Mouse (Mus musculus) neural tube, embryonic 12.5 days (tissue): ENCODE data around the gene Nlrp6. TPM values are rescaled to one million over a fixed set of nuclear protein-coding genes. Genes with fewer than 3 reads are reported as not detected.

Source experiments
- ATAC-seq: fragments of 200-750 bp; cut with Nextera tagmentation; 2 replicates; pipeline ENCODE4 v1.8.0; 2017; ENCODE audit warnings: low read depth, mild to moderate bottlenecking, moderate TSS enrichment, moderate library complexity; ENCODE audit not compliant: low FRiP score
- H3K27ac ChIP-seq: fragments of 300-500 bp; sonication (generic); 2 replicates; pipeline ENCODE4 v1.5.1; 2016
- H3K27me3 ChIP-seq: fragments of 300-500 bp; sonication (generic); replicated peaks from 2 replicates; pipeline ENCODE4 v1.6.1; 2016; ENCODE audit warnings: mild to moderate bottlenecking
- H3K36me3 ChIP-seq: fragments of 300-500 bp; sonication (generic); 2 replicates; pipeline ENCODE4 v1.6.1; 2016; ENCODE audit warnings: mild to moderate bottlenecking
- H3K4me1 ChIP-seq: fragments of 300-500 bp; sonication (generic); 2 replicates; pipeline ENCODE4 v1.6.1; 2016
- H3K4me2 ChIP-seq: fragments of 300-500 bp; sonication (generic); replicated peaks from 2 replicates; pipeline ENCODE4 v1.6.1; 2016; ENCODE audit warnings: mild to moderate bottlenecking
- H3K4me3 ChIP-seq: fragments of 300-500 bp; sonication (generic); 2 replicates; pipeline ENCODE4 v1.5.1; 2016
- H3K9ac ChIP-seq: fragments of 300-500 bp; sonication (generic); 2 replicates; pipeline ENCODE4 v1.6.1; 2016; ENCODE audit warnings: mild to moderate bottlenecking
- H3K9me3 ChIP-seq: fragments of 300-500 bp; sonication (generic); 2 replicates; pipeline ENCODE4 v1.6.1; 2016; ENCODE audit warnings: mild to moderate bottlenecking
- WGBS: fragments of 180-500 bp; shearing (Covaris S2); methylation state at CpG from one replicate; pipeline ENCODE4 v1.1.7; 2016; 5-methylcytosine and 5-hydroxymethylcytosine counted together
- polyA plus RNA-seq: library from polyadenylated mRNA; unstranded; fragments of >200 nt; fragmentation: Nextera tagmentation; extraction: Ambion mirVana; gene quantifications from 2 replicates; pipeline ENCODE4 v1.2.1, GENCODE M21; 2016

Nlrp6 gene
- polyA plus RNA-seq, 1 experiment from 2014 or later: 0.08 TPM

GRCm38 (mm10) chr7:140943356-140943755, 22.7 kb downstream of the Nlrp6 start:
- WGBS: 94% methylated on average over 4 of the region's 4 CpGs

GRCm38 (mm10) chr7:140944236-140944635, 23.5 kb downstream of the Nlrp6 start:
- no peak overlapping the region for H3K27ac ChIP-seq

More at GRCm38 (mm10) chr7:140943356-140943755, 22.7 kb downstream of the Nlrp6 start:
- Histone ChIP-seq H3K4me1 (peaks cover 12% of the 10 kb centered on the region; the same call in 1 of the 2 replicates), H3K4me3 (no peak overlapping the region), H3K9ac (no peak overlapping the region), H3K27me3 (no peaks in the 10 kb centered on the region), H3K36me3 (peaks cover 7% of the 10 kb centered on the region), H3K27ac (no peak overlapping the region), H3K9me3 (no peaks in the 10 kb centered on the region), H3K4me2 (no peak overlapping the region; the same call in 1 of the 2 replicates)
- no peak for ATAC-seq

GRCm38 (mm10) chr7:140945247-140945646, 24.5 kb downstream of the Nlrp6 start:
- no peaks in the 10 kb centered on the region for H3K9me3 ChIP-seq
- H3K4me1 ChIP-seq: peaks cover 11% of the 10 kb centered on the region
- no peak overlapping the region for H3K27ac ChIP-seq
- peaks cover 11% of the 10 kb centered on the region for H3K36me3 ChIP-seq
- no peak for ATAC-seq
- H3K9ac ChIP-seq: no peak overlapping the region
- no peak overlapping the region for H3K4me3 ChIP-seq
- no peaks in the 10 kb centered on the region for H3K27me3 ChIP-seq
- H3K4me2 ChIP-seq: no peak overlapping the region
- 94% methylated on average over 5 of the region's 5 CpGs for WGBS

More at GRCm38 (mm10) chr7:140944236-140944635, 23.5 kb downstream of the Nlrp6 start:
- H3K4me1 ChIP-seq: peaks cover 12% of the 10 kb centered on the region; the same call in 1 of the 2 replicates
- no peak for ATAC-seq
- H3K27me3 ChIP-seq: no peaks in the 10 kb centered on the region
- H3K9me3 ChIP-seq: no peaks in the 10 kb centered on the region
- H3K36me3 ChIP-seq: peaks cover 11% of the 10 kb centered on the region
- 91% methylated on average over 7 of the region's 7 CpGs for WGBS
- no peak overlapping the region for H3K4me3 ChIP-seq
- no peak overlapping the region for H3K9ac ChIP-seq
- no peak overlapping the region for H3K4me2 ChIP-seq

GRCm38 (mm10) chr7:140946311-140946710, 25.6 kb downstream of the Nlrp6 start:
- no peak overlapping the region for H3K4me2 ChIP-seq
- no peak overlapping the region for H3K27ac ChIP-seq
- H3K36me3 ChIP-seq: peaks cover 11% of the 10 kb centered on the region
- H3K27me3 ChIP-seq: no peaks in the 10 kb centered on the region
- no peak overlapping the region for H3K9ac ChIP-seq
- ATAC-seq: no peak
- H3K4me1 ChIP-seq: peaks cover 21% of the 10 kb centered on the region
- H3K9me3 ChIP-seq: no peaks in the 10 kb centered on the region
- no peak overlapping the region for H3K4me3 ChIP-seq
- 91% methylated on average over 10 of the region's 10 CpGs for WGBS

GRCm38 (mm10) chr7:140946980-140947379, 26.3 kb downstream of the Nlrp6 start:
- Histone ChIP-seq H3K4me2 (no peak overlapping the region), H3K36me3 (peaks cover 11% of the 10 kb centered on the region), H3K27me3 (no peaks in the 10 kb centered on the region), H3K4me3 (no peak overlapping the region), H3K9me3 (no peaks in the 10 kb centered on the region), H3K4me1 (peaks cover 23% of the 10 kb centered on the region), H3K27ac (no peak overlapping the region), H3K9ac (no peak overlapping the region)
- WGBS: 74% methylated on average over 7 of the region's 7 CpGs
- no peak for ATAC-seq

GRCm38 (mm10) chr7:140948161-140948560, 27.5 kb downstream of the Nlrp6 start:
- Histone ChIP-seq H3K4me3 (no peak overlapping the region), H3K36me3 (peaks cover 11% of the 10 kb centered on the region), H3K9me3 (no peaks in the 10 kb centered on the region), H3K9ac (no peak overlapping the region), H3K27ac (no peak overlapping the region), H3K4me1 (peaks cover 19% of the 10 kb centered on the region), H3K4me2 (no peak overlapping the region), H3K27me3 (no peaks in the 10 kb centered on the region)
- ATAC-seq: no peak
- WGBS: 90% methylated on average over 8 of the region's 8 CpGs

- no peaks in the 10 kb centered on the region for H3K27me3 ChIP-seq
- no peak overlapping the region for H3K4me3 ChIP-seq
- peaks cover 11% of the 10 kb centered on the region for H3K36me3 ChIP-seq
- no peak overlapping the region for H3K9ac ChIP-seq
- H3K27ac ChIP-seq: no peak overlapping the region
- no peaks in the 10 kb centered on the region for H3K9me3 ChIP-seq
- no peak for ATAC-seq
- peaks cover 19% of the 10 kb centered on the region for H3K4me1 ChIP-seq
- H3K4me2 ChIP-seq: no peak overlapping the region
- WGBS: 89% methylated on average over 6 of the region's 6 CpGs
These were observed 28.6 kb downstream of the Nlrp6 start for GRCm38 (mm10) chr7:140949255-140949654.

GRCm38 (mm10) chr7:140949824-140950530, 29.3 kb downstream of the Nlrp6 start, which contains the start of gene Ifitm5:
Ifitm5 (minus strand) TSS chr7:140950291.
- no peak within 1 kb of the TSS for H3K4me3 ChIP-seq

GRCm38 (mm10) chr7:140951051-140951450, 30.3 kb downstream of the Nlrp6 start:
- H3K27ac ChIP-seq: no peak overlapping the region
- WGBS: 36% methylated on average over 8 of the region's 8 CpGs
- H3K4me1 ChIP-seq: peaks cover 23% of the 10 kb centered on the region

More at GRCm38 (mm10) chr7:140949824-140950530, 29.3 kb downstream of the Nlrp6 start, which contains the start of gene Ifitm5:
- H3K4me2 ChIP-seq: peak within 1 kb of the TSS; percentile 1; the same call in 1 of the 2 replicates
- H3K4me1 ChIP-seq: peaks cover 20% of the 10 kb centered on the region
- 50% methylated on average over 16 of the region's 16 CpGs for WGBS
- no peaks in the 10 kb centered on the region for H3K9me3 ChIP-seq
- H3K36me3 ChIP-seq: peaks cover 11% of the 10 kb centered on the region
- H3K27ac ChIP-seq: no peak within 1 kb of the TSS
- H3K27me3 ChIP-seq: no peaks in the 10 kb centered on the region
- no peak for ATAC-seq
- no peak within 1 kb of the TSS for H3K9ac ChIP-seq

GRCm38 (mm10) chr7:140951765-140952164, 31.1 kb downstream of the Nlrp6 start:
- WGBS: 77% methylated on average over 6 of the region's 6 CpGs
- Histone ChIP-seq H3K36me3 (peaks cover 11% of the 10 kb centered on the region), H3K9ac (no peak overlapping the region), H3K4me1 (peaks cover 23% of the 10 kb centered on the region), H3K9me3 (no peaks in the 10 kb centered on the region), H3K4me2 (0 out of 2 replicates have a peak overlapping the region, but pooled peaks have one; percentile 1), H3K4me3 (no peak overlapping the region), H3K27ac (no peak overlapping the region), H3K27me3 (no peaks in the 10 kb centered on the region)
- no peak for ATAC-seq

More at GRCm38 (mm10) chr7:140951051-140951450, 30.3 kb downstream of the Nlrp6 start:
- H3K9me3 ChIP-seq: no peaks in the 10 kb centered on the region
- H3K27me3 ChIP-seq: no peaks in the 10 kb centered on the region
- H3K4me2 ChIP-seq: peak overlapping the region; percentile 1; the same call in 1 of the 2 replicates
- H3K4me3 ChIP-seq: no peak overlapping the region
- ATAC-seq: no peak; the same call in 1 of the 2 replicates
- H3K9ac ChIP-seq: no peak overlapping the region
- H3K36me3 ChIP-seq: peaks cover 11% of the 10 kb centered on the region

GRCm38 (mm10) chr7:140952441-140952840, 31.7 kb downstream of the Nlrp6 start:
- no peaks in the 10 kb centered on the region for H3K9me3 ChIP-seq
- no peak for ATAC-seq
- no peaks in the 10 kb centered on the region for H3K27me3 ChIP-seq
- H3K36me3 ChIP-seq: peaks cover 11% of the 10 kb centered on the region
- H3K27ac ChIP-seq: no peak overlapping the region
- H3K4me1 ChIP-seq: peaks cover 23% of the 10 kb centered on the region
- no peak overlapping the region for H3K4me3 ChIP-seq
- WGBS: 86% methylated on average over 7 of the region's 7 CpGs
- H3K9ac ChIP-seq: no peak overlapping the region
- no peak overlapping the region for H3K4me2 ChIP-seq

- WGBS: 89% methylated on average over 11 of the region's 11 CpGs
- Histone ChIP-seq H3K4me3 (no peak overlapping the region), H3K9ac (no peak overlapping the region), H3K4me2 (no peak overlapping the region), H3K9me3 (no peaks in the 10 kb centered on the region), H3K4me1 (peaks cover 23% of the 10 kb centered on the region), H3K27me3 (no peaks in the 10 kb centered on the region), H3K36me3 (peaks cover 6% of the 10 kb centered on the region; the same call in 1 of the 2 replicates), H3K27ac (no peak overlapping the region)
- no peak for ATAC-seq
These were observed 32.4 kb downstream of the Nlrp6 start for GRCm38 (mm10) chr7:140953133-140953532.
